Mouse (Mus musculus) kidney, adult 2 months (tissue): Measurements from ENCODE around the gene Rsbn1.

Experiments used
- CTCF ChIP-seq: fragments of 200-500 bp; conservative IDR thresholded peaks from 2 replicates; pipeline ENCODE4 v1.5.1; 2011; ENCODE audit warnings: low read depth, mild to moderate bottlenecking, control low read depth, low read length, moderate library complexity, mixed read lengths; ENCODE audit not compliant: insufficient read depth, insufficient read length
- POLR2A ChIP-seq: fragments of 200-500 bp; IDR thresholded peaks from one replicate; pipeline ENCODE4 v1.6.1; 2011; ENCODE audit warnings: low read depth, low read length, control low read depth

GRCm38 (mm10) chr3:103944794-103945562 lies 31.1 kb downstream of the Rsbn1 start:
- TF ChIP-seq POLR2A (no peak), CTCF (no peak)
